Mouse (Mus musculus) skeletal muscle tissue, adult 2 months (tissue): ENCODE data around the gene Rap2b.

Experiments used
- DNase-seq: peaks from one replicate; pipeline ENCODE4 v3.0.0-alpha.2; 2012; ENCODE audit warnings: low read depth, low spot score

Gene Rap2b

GRCm38 (mm10) chr3:61376001-61376400 is 14.6 kb downstream of the Rap2b start:
- no peak for DNase-seq

- no peak for DNase-seq
Observed at GRCm38 (mm10) chr3:61386368-61386767, 24.9 kb downstream of the Rap2b start.

GRCm38 (mm10) chr3:61391564-61391963 is 30.1 kb downstream of the Rap2b start:
- DNase-seq, result peak; percentile 24

GRCm38 (mm10) chr3:61392881-61393280 is 31.4 kb downstream of the Rap2b start:
- DNase-seq, result no peak

GRCm38 (mm10) chr3:61393520-61393919 is 32.1 kb downstream of the Rap2b start:
- no peak for DNase-seq

- no peak for DNase-seq
Observed at GRCm38 (mm10) chr3:61395382-61395781, 33.9 kb downstream of the Rap2b start.

- DNase-seq, result no peak
Observed at GRCm38 (mm10) chr3:61396728-61397127, 35.3 kb downstream of the Rap2b start.

- DNase-seq, result no peak
Observed at GRCm38 (mm10) chr3:61400823-61401387, 39.5 kb downstream of the Rap2b start.

- no peak for DNase-seq
Observed at GRCm38 (mm10) chr3:61406921-61407320, 45.5 kb downstream of the Rap2b start.

- DNase-seq, result peak; percentile 32
Observed at GRCm38 (mm10) chr3:61409683-61410082, 48.2 kb downstream of the Rap2b start.

GRCm38 (mm10) chr3:61415883-61416282 is 54.4 kb downstream of the Rap2b start:
- DNase-seq, result peak; percentile 10
